Mouse (Mus musculus): Measurements from ENCODE around the gene Kcna3. TPM values are rescaled to one million over a fixed set of nuclear protein-coding genes. Genes with fewer than 3 reads are reported as not detected.

Kcna3 gene
- not detected in 2 replicates for total RNA-seq (2014; fragmentation: Nextera tagmentation)
- total RNA-seq (2017) = not detected in 2 replicates
- polyA plus RNA-seq (2012) = not detected in 2 replicates

- H3K4me1 ChIP-seq (ENCODE audit: insufficient read depth, low read depth, low read length) = no peaks in the 10 kb centered on the region
- H3K36me3 ChIP-seq (replicated peaks) = no peaks in the 10 kb centered on the region
- H3K9me3 ChIP-seq (replicated peaks) = peaks cover 22% of the 10 kb centered on the region
- no peaks in the 10 kb centered on the region for H3K27me3 ChIP-seq (ENCODE audit: insufficient read depth, low read length)
- no peak within 1 kb of the TSS; the same call in 1 of the 2 replicates for H3K4me3 ChIP-seq (ENCODE audit: low read depth, low read length)
- TF ChIP-seq GATA1 (IDR thresholded peaks at IDR 0.05; ENCODE audit: borderline replicate concordance, low read length) = no peak
- TF ChIP-seq POLR2AphosphoS5 (IDR thresholded peaks at IDR 0.05; ENCODE audit: insufficient replicate concordance, low read depth, low read length) = no peak
- TF ChIP-seq CTCF (IDR thresholded peaks at IDR 0.05; ENCODE audit: low read depth, low read length) = no peak
- TF ChIP-seq GATA2 (IDR thresholded peaks at IDR 0.05; ENCODE audit: borderline replicate concordance, low read depth, low read length) = no peak
- TF ChIP-seq TAL1 (conservative IDR thresholded peaks at IDR 0.05; ENCODE audit: low read depth, low read length) = no peak
- ATAC-seq (ENCODE audit: extremely low read depth, insufficient number of reproducible peaks, low FRiP score, poor library complexity, severe bottlenecking) = no peak
- DNase-seq (ENCODE audit: low spot score) = no peak
These were observed at the start of gene Kcna3 for GRCm38 (mm10) chr3:107035521-107036457. Gene Kcna3 (plus strand): TSS chr3:107036169.

DNA sequence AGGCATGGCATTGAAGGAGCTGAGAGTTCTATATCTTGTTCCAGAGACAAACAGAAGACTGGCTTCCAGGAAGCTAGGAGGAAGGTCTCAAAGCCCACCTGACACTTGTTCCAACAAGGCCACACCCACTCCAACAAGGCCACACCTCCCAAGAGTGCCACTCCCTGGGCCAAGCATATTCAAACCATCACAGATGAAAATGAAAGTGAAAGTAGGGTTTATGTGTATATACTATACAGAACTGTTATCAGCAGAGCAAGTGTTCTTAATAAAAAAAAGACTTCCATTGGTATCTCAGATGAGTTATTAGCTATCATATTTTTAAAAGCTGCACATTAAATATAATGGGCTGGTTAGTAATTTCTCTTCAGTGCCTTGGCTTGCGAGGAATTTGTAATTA lies 44.6 kb upstream of the Kcna3 start:
- TF ChIP-seq CTCF (IDR thresholded peaks at IDR 0.05; ENCODE audit: low read depth, low read length) (no peak), GATA2 (IDR thresholded peaks at IDR 0.05; ENCODE audit: borderline replicate concordance, low read depth, low read length) (no peak), TAL1 (conservative IDR thresholded peaks at IDR 0.05; ENCODE audit: low read depth, low read length) (no peak), POLR2AphosphoS5 (IDR thresholded peaks at IDR 0.05; ENCODE audit: insufficient replicate concordance, low read depth, low read length) (no peak), GATA1 (IDR thresholded peaks at IDR 0.05; ENCODE audit: borderline replicate concordance, low read length) (no peak)
- Histone ChIP-seq H3K27me3 (ENCODE audit: insufficient read depth, low read length) (no peaks in the 10 kb centered on the region), H3K9me3 (replicated peaks) (no peaks in the 10 kb centered on the region), H3K4me1 (ENCODE audit: insufficient read depth, low read depth, low read length) (no peaks in the 10 kb centered on the region), H3K4me3 (ENCODE audit: low read depth, low read length) (no peak overlapping the region), H3K36me3 (replicated peaks) (no peaks in the 10 kb centered on the region)
- ATAC-seq (ENCODE audit: extremely low read depth, insufficient number of reproducible peaks, low FRiP score, poor library complexity, severe bottlenecking) = no peak
- DNase-seq (ENCODE audit: low spot score) = no peak

- Histone ChIP-seq H3K4me3 (ENCODE audit: low read depth, low read length) (no peak overlapping the region), H3K4me1 (ENCODE audit: insufficient read depth, low read depth, low read length) (no peaks in the 10 kb centered on the region), H3K36me3 (replicated peaks) (no peaks in the 10 kb centered on the region), H3K9me3 (replicated peaks) (no peaks in the 10 kb centered on the region), H3K27me3 (ENCODE audit: insufficient read depth, low read length) (no peaks in the 10 kb centered on the region)
- TF ChIP-seq POLR2AphosphoS5 (IDR thresholded peaks at IDR 0.05; ENCODE audit: insufficient replicate concordance, low read depth, low read length) = no peak
- TF ChIP-seq TAL1 (conservative IDR thresholded peaks at IDR 0.05; ENCODE audit: low read depth, low read length) = no peak
- no peak for TF ChIP-seq GATA1 (IDR thresholded peaks at IDR 0.05; ENCODE audit: borderline replicate concordance, low read length)
- no peak for TF ChIP-seq GATA2 (IDR thresholded peaks at IDR 0.05; ENCODE audit: borderline replicate concordance, low read depth, low read length)
- TF ChIP-seq CTCF (IDR thresholded peaks at IDR 0.05; ENCODE audit: low read depth, low read length) = no peak
- no peak for ATAC-seq (ENCODE audit: extremely low read depth, insufficient number of reproducible peaks, low FRiP score, poor library complexity, severe bottlenecking)
- DNase-seq (ENCODE audit: low spot score) = no peak
These were observed 40.6 kb upstream of the Kcna3 start for GRCm38 (mm10) chr3:106995347-106995746.

- H3K9me3 ChIP-seq (replicated peaks) = no peaks in the 10 kb centered on the region
- H3K36me3 ChIP-seq (replicated peaks) = no peaks in the 10 kb centered on the region
- no peak for ATAC-seq (ENCODE audit: extremely low read depth, insufficient number of reproducible peaks, low FRiP score, poor library complexity, severe bottlenecking)
- TF ChIP-seq GATA2 (IDR thresholded peaks at IDR 0.05; ENCODE audit: borderline replicate concordance, low read depth, low read length) (no peak), POLR2AphosphoS5 (IDR thresholded peaks at IDR 0.05; ENCODE audit: insufficient replicate concordance, low read depth, low read length) (no peak)
- H3K4me1 ChIP-seq (ENCODE audit: insufficient read depth, low read depth, low read length) = no peaks in the 10 kb centered on the region
- H3K4me3 ChIP-seq (ENCODE audit: low read depth, low read length) = no peak overlapping the region
- no peak for DNase-seq (ENCODE audit: low spot score)
- H3K27me3 ChIP-seq (ENCODE audit: insufficient read depth, low read length) = no peaks in the 10 kb centered on the region
These were observed 39.8 kb upstream of the Kcna3 start for GRCm38 (mm10) chr3:106996186-106996585.

GRCm38 (mm10) chr3:106998370-106998769 lies 37.6 kb upstream of the Kcna3 start:
- H3K9me3 ChIP-seq (replicated peaks) = no peaks in the 10 kb centered on the region
- H3K4me1 ChIP-seq (ENCODE audit: insufficient read depth, low read depth, low read length) = no peaks in the 10 kb centered on the region
- TF ChIP-seq TAL1 (conservative IDR thresholded peaks at IDR 0.05; ENCODE audit: low read depth, low read length) (no peak), GATA2 (IDR thresholded peaks at IDR 0.05; ENCODE audit: borderline replicate concordance, low read depth, low read length) (no peak), GATA1 (IDR thresholded peaks at IDR 0.05; ENCODE audit: borderline replicate concordance, low read length) (no peak), CTCF (IDR thresholded peaks at IDR 0.05; ENCODE audit: low read depth, low read length) (no peak), POLR2AphosphoS5 (IDR thresholded peaks at IDR 0.05; ENCODE audit: insufficient replicate concordance, low read depth, low read length) (no peak)
- H3K27me3 ChIP-seq (ENCODE audit: insufficient read depth, low read length) = no peaks in the 10 kb centered on the region
- no peak overlapping the region for H3K4me3 ChIP-seq (ENCODE audit: low read depth, low read length)
- H3K36me3 ChIP-seq (replicated peaks) = no peaks in the 10 kb centered on the region
- DNase-seq (ENCODE audit: low spot score) = no peak
- no peak for ATAC-seq (ENCODE audit: extremely low read depth, insufficient number of reproducible peaks, low FRiP score, poor library complexity, severe bottlenecking)

- DNase-seq (ENCODE audit: low spot score) (no peak), ATAC-seq (ENCODE audit: extremely low read depth, insufficient number of reproducible peaks, low FRiP score, poor library complexity, severe bottlenecking) (no peak)
- H3K9me3 ChIP-seq (replicated peaks) = no peaks in the 10 kb centered on the region
- no peaks in the 10 kb centered on the region for H3K27me3 ChIP-seq (ENCODE audit: insufficient read depth, low read length)
- TF ChIP-seq CTCF (IDR thresholded peaks at IDR 0.05; ENCODE audit: low read depth, low read length) (no peak), GATA2 (IDR thresholded peaks at IDR 0.05; ENCODE audit: borderline replicate concordance, low read depth, low read length) (no peak), TAL1 (conservative IDR thresholded peaks at IDR 0.05; ENCODE audit: low read depth, low read length) (no peak), GATA1 (IDR thresholded peaks at IDR 0.05; ENCODE audit: borderline replicate concordance, low read length) (no peak), POLR2AphosphoS5 (IDR thresholded peaks at IDR 0.05; ENCODE audit: insufficient replicate concordance, low read depth, low read length) (no peak)
- no peaks in the 10 kb centered on the region for H3K4me1 ChIP-seq (ENCODE audit: insufficient read depth, low read depth, low read length)
- no peak overlapping the region for H3K4me3 ChIP-seq (ENCODE audit: low read depth, low read length)
- H3K36me3 ChIP-seq (replicated peaks) = no peaks in the 10 kb centered on the region
These were observed 35.8 kb upstream of the Kcna3 start for GRCm38 (mm10) chr3:107000165-107000564.

All from G1E (cell line).